In the genomic region with DNA sequence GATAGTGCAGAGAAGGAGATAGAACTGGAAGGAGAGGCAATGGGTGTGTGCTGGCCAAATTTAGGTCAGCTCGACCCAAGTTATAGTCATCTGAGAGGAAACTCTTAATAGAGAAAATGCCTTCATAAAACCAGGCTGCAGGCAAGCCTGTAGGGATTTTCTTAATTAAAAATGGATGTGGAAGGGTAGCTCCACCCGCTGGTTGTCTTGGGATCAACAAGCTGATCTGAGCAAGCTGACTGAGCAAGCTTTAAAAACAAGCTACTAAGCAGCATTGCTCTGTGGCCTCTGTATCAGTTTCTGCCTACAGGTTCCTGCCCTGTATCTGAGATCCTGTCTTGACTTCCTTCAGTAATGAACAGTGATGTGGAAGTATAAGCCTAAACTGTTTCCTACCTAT, we compare ENCODE assay signal across 10 mouse cellular contexts.
DNase-seq lines count a peak whose midpoint lies in the region; ATAC-seq and TF ChIP-seq lines count a peak whose summit lies in the region.
"Had no signal": no experiment of that assay in that cellular context is flagged by ENCODE, and none has a peak within 500 bp of the region (broad histone marks: within the 10 kb centered on the region; RNA-seq: fewer than 3 reads in every experiment).

No protein-coding gene starts in this region.

- no peak overlapping the region for H3K4me3 ChIP-seq in thymus, adult 2 months (ENCODE audit: control insufficient read depth, insufficient read depth, low read length)
- H3K4me3 ChIP-seq: embryonic facial prominence, embryonic 13.5 days had no signal

- no peak for TF ChIP-seq POLR2A in thymus, adult 2 months (IDR thresholded peaks at IDR 0.05; ENCODE audit: control insufficient read depth, extremely low read depth, insufficient read depth, low read length, poor library complexity)

- H3K36me3 ChIP-seq in thymus, adult 2 months (ENCODE audit: control insufficient read depth, insufficient read depth, low read length) = no peaks in the 10 kb centered on the region
- H3K36me3 ChIP-seq: embryonic facial prominence, embryonic 13.5 days had no signal

- no peak overlapping the region for H3K27ac ChIP-seq in thymus, adult 2 months (ENCODE audit: control insufficient read depth, insufficient read depth, low read length)
- H3K27ac ChIP-seq: embryonic facial prominence, embryonic 13.5 days had no signal

- no peak for TF ChIP-seq CTCF in thymus, adult 2 months (IDR thresholded peaks at IDR 0.05; ENCODE audit: borderline replicate concordance, control insufficient read depth, extremely low read depth, insufficient read depth, low read length, poor library complexity)

- intact Hi-C loops in heart, postnatal 10 days (cut with DNase I) = no loop called here

- H3K27me3 ChIP-seq in thymus, adult 2 months (ENCODE audit: control insufficient read depth, insufficient read depth, low read length) = no peaks in the 10 kb centered on the region
- H3K27me3 ChIP-seq: embryonic facial prominence, embryonic 13.5 days had no signal

- no peak for ATAC-seq in granulocyte monocyte progenitor cell, adult 5-6 weeks (replicated peaks; ENCODE audit: poor library complexity, severe bottlenecking)

- 58% methylated on average over 2 of the region's 2 CpGs for WGBS in thymus, adult 2 months

- peak; percentile 5 to 9 for DNase-seq in heart, postnatal 10 days
- no peak for DNase-seq in heart, adult 18-20 months
- peak; percentile 22 for DNase-seq in retina, postnatal 1 day
- DNase-seq in retina, embryonic 14.5 days (ENCODE audit: low spot score) = no peak
- peak; percentile 19 to 74 for DNase-seq in layer of hippocampus, adult 18-20 months (ENCODE audit: low spot score in 2 of 2)
- no peak for DNase-seq in thymus, adult 2 months
- DNase-seq: lung, postnatal 4 days; thymus, postnatal 14 days had no signal

- H3K4me1 ChIP-seq in thymus, adult 2 months (replicated peaks; ENCODE audit: control insufficient read depth, insufficient read depth, low read length) = no peaks in the 10 kb centered on the region
- H3K4me1 ChIP-seq: embryonic facial prominence, embryonic 13.5 days had no signal

Comparison
In these comparisons a context has a peak if more than half of its experiments do, and no peak if none do; other contexts are left out.
1. DNase-seq: peak in heart, postnatal 10 days (2 of 2), retina, postnatal 1 day (single experiment) and layer of hippocampus, adult 18-20 months (2 of 2); none in heart, adult 18-20 months (0 of 2), retina, embryonic 14.5 days (single experiment) and thymus, adult 2 months (single experiment).